Mouse (Mus musculus): ENCODE results near the gene Zfp36l1.

Gene Zfp36l1

DNA sequence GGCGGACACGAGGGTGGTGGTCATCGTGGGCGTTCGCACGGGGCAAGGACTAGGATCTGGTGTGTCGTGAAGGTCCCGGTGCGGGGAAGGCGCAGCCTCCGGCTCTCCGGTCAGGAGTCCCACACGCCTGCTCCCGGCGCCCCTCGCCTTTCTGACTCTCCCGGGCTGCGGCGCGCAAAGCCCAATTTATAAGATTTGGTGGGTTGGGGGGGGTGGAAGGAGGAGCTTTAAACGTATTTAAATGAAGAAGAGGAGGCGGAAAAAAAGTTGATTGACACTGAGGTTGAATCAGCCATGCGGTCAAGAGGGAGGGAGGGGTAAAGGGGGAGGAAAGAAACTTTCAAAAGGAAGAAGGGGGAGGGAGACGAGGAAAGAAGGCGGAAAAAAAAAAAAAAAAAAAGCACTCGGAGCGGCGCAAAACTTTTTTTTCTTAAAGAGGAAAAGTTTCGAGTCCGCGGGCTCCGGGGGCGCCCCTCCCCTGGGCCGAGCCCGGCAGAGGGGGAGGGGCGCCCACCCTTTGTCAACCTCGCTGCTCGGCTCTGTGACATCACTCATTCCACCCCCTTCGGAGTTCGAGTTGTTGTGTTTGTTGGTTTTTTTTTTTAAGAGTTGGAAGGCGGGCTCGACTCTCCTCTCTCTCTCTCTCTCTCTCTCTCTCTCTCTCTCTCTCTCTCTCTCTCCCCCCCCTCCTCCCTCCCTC is at the start of gene Zfp36l1:
TSS of gene Zfp36l1 (minus strand) at position 162 of the 700 bp plus-strand sequence.
- peak; percentile 79 to 84 for DNase-seq (ENCODE audit: low spot score in 2 of 2)

DNA sequence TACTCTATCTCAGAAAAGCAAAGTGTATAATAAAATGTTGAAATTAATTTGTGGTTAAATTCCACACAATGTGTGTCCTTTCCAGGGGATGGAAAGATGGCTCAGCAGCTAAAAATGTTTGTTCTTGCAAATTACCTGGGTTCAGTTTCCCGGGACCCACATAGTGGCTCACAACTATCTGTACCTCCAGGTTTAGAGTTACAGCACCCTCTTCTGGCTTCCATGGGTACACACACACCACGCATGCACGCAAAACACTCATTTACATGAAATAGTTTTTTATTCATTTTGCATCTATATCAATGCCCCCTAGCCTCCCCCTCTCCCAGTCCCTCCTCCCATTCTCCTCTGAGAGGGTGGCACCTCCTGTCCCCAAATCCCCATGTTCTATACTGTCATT is 49.6 kb upstream of the Zfp36l1 start:
- DNase-seq (ENCODE audit: low spot score in 2 of 2): no peak

DNA sequence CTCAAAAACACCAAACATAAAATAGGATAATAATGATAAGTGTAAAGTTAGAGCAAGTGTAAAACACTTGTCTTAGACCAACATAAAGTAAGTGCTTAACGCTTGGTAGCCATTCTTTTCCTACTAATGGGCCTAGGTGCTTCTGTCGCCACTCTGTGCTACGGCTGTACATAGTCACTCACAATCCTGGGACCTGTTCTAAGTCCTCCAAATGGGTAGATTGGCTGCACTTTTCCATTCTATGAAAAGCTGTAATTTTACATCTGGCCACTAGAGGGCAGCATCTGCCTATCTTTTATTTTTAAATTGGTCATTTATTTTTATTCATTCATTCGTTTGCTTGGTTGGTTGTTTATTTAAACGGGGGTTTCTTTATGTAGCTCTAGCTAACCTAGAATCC is 44.9 kb upstream of the Zfp36l1 start:
- DNase-seq (ENCODE audit: low spot score in 2 of 2): no peak

DNA sequence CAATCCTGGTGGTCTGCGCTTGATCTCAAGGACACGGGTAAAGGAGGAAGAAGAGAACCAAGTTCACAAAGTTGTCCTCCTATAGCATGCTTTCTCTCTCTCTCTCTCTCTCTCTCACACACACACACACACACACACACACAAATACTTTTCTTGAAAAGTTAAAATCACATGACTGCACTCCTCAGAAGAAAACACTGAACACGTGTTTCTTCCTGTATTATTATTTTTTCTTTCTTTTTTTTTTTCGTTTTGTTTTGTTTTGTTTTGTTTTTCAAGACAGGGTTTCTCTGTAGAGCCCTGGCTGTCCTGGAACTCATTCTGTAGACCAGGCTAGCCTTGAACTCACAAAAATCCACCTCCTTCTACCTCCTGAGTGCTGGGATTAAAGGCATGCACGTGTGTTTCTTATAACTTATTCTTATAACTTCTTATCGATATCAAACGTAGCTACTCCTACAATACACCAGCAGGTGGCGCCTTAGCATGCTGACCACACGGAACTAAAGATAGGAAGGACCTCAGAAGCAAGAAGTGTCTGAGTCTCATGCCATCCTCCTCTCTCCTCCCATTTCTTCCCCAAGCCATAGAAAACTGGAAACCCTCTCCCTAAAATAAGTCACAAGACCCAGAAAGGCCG is 41.0 kb upstream of the Zfp36l1 start:
- peak in 1 of 2 experiments; percentile 53 for DNase-seq (ENCODE audit: low spot score in 2 of 2)

DNA sequence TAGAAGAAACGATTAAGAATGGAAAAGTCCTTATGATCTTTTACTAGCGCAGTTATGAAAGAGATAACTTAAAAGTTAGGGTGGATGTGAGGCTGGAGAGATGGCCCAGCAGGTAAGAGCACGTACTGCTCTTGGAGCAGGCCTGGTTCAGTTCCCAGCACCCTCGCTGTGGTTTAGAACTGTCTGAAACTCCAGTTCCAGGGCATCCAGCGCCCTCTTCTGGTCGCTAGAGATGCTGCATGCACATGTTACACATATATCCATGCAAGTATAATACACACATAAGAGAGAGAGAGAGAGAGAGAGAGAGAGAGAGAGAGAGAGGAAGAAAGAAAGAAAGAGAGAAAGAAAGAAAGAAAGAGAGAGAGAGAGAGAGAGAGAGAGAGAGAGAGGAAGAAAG is 40.3 kb upstream of the Zfp36l1 start:
- no peak for DNase-seq (ENCODE audit: low spot score in 2 of 2)

DNA sequence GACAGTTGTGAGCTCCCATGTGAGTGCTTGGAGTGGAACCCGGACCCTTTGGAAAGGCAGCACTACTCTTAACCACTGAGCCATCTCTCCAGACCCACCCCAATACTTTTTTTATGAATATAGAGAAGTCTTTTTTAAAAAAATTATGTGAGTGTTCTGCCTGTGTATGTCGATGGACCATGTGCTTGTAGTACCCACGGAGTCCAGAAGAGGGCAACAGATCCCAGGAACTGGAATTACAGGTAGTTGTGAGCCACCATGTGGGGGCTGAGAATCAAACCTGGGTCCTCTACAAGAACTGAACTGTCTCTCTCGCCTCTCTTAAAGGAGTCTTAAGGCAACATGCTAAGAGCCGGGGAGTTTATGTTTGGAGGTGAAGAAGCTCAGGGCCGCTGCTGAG is 39.0 kb upstream of the Zfp36l1 start:
- no peak for DNase-seq (ENCODE audit: low spot score in 2 of 2)

DNA sequence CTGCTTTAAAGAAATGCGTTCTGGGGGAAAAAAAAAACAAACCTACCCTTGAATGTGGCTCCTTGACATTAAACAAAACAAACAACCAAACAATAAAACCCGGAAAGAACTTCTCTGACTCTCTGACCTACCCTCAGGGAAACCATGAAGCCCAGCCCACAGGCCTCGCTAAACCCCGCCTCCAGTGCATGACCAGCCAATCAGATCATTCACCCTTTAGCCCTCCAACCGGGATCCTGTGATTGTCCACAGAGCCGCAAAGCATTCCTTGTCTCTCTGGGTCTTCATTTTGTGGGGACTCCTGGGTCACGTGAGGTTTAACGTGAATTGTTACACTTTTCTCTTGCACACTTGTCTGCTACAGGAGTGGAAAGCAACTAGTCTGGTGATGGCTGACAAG is 37.8 kb upstream of the Zfp36l1 start:
- no peak for DNase-seq (ENCODE audit: low spot score in 2 of 2)

DNA sequence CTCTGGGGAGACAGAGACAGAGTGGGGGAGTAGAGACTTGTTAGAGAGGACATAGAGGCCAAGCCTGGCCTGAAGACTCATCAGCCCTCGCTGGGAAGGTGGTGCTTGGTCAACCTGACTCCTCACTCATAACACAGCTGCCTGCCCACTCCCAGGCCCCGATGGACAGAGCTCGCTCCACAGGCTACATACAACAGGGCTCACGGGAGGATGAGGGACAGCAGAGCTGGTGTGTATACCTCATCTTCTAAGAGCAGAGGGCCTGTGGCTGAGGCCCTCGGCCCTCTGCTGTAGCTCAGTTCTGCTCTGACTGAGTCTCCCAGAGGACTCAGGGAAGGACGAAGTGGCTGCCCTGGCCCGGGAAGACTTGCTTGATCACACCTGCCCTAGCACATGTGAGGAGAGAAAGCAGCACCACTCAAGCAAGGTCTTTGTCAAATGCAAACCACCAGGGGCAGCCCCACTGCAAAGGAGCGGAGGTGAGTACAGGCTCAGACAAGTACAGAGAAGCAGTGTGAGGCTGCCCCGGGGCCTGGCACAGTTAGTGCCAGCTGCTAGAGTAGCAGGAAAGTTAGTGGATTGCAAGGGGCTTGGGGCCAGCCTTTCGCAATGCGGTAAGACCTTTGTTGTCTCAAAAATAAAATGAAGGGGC is 34.9 kb upstream of the Zfp36l1 start:
- DNase-seq (ENCODE audit: low spot score in 2 of 2): no peak

DNA sequence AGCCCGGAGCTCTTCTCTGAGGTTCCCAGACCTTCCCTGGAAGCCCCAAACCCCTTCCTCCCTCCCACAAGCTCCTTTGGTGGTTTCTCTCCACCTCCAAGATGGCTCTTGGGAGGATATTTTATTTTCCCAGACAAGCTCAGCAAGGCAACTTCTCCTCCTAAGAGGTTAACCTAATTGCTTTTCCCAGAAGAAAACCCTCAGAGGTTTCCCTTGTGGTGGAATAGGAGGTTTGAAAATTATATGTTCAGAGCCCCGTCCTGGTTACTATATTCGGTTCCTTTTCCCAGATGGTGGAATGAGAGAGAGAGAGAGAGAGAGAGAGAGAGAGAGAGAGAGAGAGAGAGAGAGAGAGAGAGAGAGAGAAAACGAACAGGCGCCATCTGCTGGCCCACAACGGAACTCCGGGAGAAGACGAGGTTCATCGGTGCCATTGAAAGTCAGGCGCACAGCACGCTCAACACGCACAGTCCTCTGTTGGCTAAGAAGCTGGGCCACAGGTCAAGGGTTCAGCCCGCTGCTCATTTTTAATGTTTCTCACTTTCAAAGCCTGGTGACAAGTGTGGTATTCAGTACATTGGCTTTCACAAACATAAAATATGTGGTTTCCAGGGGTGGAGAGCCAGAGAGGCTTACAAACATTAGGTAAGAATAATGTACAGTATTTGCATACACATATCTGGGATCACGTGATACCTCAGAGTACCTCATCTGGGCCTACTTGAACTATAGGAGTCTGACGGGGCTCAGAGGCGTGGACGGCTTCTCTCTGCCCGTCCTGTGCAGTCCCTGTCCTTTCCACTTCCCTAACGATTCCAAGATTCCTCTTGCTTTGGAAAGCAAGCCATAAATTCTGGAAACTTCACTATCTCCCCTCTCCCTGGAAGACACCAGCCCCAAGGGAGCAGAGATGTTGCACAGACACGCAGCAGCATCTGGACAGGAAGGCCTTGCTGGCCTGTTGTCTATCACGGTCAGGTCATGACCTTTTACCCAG is 33.7 kb upstream of the Zfp36l1 start:
- DNase-seq (ENCODE audit: low spot score in 2 of 2): peak; percentile 58 to 79

DNA sequence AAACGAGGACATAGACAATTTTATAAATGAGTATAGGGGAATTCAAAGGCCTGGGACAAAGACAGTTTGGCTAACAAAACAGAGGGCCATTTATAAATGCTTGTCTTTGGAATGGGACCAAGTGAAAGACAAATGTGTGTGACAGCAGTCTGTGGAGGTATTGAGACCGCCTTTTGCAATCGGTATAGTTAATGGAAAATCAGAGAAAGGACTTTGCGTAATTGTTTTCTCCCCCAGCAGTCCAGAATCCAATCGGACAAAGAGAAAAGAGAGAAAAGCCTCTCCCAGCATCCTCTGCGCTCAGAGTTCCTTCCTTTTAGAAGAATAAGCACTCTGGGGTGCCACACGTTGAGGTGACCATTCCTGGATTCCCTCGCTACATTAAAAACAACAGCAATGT is 32.6 kb upstream of the Zfp36l1 start:
- DNase-seq (ENCODE audit: low spot score in 2 of 2): no peak

DNA sequence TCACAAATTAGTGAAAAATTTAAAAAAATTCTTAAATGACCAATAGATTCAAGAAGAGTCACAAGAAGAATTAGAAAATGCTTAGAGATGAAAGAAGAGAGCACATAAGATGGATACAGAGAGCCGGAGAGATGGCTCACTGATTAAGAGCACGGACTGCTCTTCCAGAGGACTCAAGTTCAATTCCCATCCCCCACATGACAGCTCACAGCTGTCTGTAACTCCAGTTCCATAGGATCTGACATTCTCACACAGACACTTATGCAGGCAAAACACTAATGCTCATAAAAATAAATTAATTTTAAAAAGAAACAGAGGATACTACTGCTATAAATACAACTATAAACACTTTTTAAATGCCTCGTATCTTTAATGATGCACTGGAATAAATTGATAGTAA is 32.0 kb upstream of the Zfp36l1 start:
- DNase-seq (ENCODE audit: low spot score in 2 of 2): no peak

DNA sequence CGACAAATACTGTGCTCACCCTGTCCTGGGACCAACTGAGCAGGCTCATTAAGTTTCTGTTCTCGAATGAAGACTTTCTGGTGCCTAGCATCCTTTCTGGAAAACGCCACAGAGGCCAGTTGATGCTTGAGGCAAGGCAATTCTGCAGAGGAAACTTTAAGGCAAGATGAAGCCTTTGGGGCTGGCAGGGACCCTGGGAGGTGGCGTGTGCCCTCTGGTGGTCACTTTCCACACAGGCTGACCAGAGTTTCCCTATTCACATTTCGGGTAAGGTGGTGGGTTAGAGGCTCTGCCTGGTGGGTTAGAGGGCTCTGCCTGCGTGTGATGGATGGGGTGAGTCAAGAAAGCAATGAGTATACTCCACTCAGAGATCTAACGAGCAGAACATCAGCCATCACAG is 28.7 kb upstream of the Zfp36l1 start:
- DNase-seq (ENCODE audit: low spot score in 2 of 2): peak; percentile 43 to 71

DNA sequence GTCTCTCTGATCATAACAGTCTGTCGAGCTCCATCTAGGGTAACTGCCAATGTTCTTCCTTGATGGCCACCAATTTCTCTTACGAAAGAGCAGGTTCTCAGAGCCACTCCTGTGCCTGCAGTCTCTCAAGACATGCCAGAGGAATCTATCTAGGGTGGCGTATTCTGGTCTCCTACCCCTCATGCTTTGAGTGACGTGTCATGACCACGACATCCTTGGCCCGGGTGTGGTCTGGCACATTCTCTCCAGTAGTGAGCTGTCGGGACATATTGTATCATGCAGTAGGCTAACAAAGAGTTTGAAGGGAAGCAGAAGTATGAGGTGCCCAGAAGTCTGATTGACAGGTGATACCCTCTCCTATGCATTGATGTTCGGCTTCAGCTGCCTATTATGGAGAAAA is 28.2 kb upstream of the Zfp36l1 start:
- DNase-seq (ENCODE audit: low spot score in 2 of 2): no peak

DNA sequence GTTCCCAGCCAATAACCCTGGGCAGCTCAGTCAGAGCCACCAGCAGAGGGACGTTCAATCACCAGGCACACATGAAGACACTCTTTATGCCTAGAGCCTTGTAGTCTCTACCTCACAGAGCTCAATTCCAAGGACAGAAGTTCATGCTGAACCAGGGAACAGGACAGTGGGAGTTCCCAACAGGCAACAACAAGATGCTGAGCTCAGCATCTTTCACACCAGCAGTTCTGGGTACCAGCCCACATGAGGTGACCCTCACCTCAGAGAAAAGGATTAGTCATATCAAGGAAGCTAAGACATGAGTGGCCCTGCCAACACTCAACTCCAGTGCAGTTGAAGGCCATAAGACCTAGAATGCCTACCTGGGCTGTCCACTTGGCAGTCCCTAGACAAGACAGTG is 24.9 kb upstream of the Zfp36l1 start:
- no peak for DNase-seq (ENCODE audit: low spot score in 2 of 2)

DNA sequence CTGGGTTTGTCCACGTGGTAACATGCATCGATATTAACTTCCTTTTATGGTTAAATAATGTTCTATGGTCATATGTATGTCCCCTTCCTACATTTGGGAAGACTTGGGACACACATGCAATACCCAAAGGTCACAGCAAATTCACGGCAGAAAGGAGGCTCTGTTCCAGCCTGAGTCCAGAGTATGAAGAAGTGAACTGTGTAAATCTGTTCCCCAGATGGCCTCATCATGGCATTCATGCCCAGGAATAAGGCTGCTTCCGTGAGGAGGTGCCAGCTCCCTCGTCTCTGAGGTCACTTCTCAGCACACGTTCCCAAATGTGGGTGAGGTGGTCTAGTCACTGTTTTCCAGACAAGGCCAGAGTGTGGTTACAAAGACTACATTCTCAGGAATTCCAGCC is 24.4 kb upstream of the Zfp36l1 start:
- no peak for DNase-seq (ENCODE audit: low spot score in 2 of 2)

DNA sequence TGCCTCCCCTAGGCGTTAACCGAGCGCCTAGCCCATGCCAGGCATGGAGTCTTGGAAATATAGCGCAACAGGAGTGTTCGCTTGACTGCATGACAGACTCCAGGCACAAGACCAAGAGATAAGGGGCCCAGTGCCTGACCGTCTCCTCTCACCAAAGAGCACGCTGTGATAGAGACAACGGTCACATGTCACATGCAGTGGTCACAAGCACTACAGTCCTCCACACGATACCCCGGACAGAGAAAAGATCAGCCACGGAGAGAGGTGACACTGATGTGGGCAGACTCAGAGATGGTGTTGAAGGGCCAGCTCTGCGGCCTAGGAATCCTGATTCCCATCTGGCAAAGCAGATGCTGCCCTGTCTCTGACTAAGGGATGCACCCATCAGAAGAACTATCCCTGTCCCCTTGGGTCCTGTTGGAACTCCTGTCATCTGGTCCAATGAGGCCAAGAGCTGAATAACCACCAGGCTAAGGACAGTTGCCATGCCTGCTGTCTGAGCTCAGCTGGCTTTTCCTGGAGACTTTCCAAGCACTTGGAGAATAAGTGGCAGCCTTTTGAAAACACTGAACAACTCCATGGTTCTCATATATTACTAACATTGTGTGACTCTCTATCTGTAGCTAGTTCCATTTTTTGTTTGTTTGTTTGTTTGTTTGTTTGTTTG is 23.6 kb upstream of the Zfp36l1 start:
- peak in 1 of 2 experiments; percentile 52 for DNase-seq (ENCODE audit: low spot score in 2 of 2)

DNA sequence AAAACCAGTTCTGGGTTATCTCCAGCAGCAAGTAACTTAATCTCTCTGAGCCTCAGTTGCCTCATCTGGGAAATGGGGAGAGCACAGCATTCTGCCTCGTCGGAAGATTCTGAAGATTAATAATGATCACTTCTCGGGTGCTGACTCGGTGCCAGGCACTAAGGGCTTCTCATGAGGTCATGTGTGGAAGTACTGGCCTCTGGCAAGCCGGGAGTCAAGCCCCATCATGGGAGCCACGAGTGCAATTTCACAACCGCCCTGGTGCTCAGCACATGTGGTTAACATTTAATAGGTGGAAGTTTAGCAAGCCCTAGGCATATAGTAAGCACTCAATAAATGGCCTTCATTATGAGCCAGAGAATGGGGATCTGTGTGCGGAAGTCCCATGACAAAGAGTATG is 22.4 kb upstream of the Zfp36l1 start:
- no peak for DNase-seq (ENCODE audit: low spot score in 2 of 2)

DNA sequence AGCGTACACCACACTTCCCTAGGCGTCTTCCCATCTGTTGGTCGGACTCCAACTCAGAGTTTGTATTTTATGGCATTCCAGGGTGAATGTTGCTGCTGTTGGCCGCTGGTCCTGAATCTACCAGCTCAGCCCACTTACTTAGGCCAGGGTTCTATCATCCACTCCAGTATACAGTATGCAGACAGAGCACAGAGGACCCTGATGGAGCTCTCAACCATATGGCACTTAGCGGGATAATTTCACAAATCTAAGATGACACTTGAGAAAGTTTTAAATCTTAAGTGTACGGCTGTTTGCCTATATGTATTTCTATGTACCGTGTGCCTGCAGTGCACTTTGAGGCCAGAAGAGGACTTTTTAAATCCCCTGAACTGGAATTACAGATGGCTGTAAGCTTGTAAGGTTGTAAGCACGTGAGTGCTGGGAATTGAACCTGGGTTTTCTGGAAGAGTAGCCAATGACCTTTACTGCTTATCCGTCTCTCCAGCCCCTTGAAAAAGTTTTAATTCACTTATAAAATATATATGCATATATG is 20.3 kb upstream of the Zfp36l1 start:
- DNase-seq (ENCODE audit: low spot score in 2 of 2): no peak

DNA sequence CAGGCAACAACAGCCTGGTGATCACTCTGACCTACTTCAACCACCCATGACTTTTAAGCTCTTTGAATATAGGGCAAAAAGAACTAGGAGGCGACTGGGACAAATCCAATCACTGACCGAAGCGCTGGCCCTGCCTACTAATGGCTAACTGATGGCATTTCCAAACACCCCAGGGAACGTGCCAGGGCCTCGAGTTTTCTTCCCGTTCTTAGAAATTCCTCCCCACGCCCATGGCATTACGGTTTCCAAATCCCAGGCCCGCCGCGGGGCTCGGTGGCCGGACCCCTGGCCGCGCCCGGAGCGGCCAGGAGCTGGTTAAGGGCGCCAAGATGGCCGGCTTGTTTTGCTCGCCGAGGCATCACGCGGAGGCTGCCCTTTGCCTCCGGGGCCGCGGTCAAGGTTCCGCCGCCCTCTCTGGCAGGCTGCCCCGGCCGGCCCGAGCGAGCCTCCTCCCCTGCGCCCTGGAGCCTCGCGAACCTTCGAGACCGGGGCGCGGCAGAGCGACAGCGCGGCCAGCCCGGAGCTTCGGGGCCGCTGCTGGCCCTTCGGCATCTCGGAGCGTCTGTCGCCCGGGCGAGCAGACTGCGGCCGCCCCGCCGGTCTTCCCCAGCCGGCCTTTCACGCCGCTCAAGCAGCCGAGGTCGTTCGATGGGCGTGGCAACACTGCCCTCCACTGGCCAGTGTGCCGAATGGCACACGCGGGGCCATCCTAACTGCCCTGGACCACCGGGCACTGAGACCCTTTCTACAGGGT is 19.6 kb upstream of the Zfp36l1 start:
- peak; percentile 76 to 92 for DNase-seq (ENCODE audit: low spot score in 2 of 2)
